Mouse (Mus musculus) thymus, postnatal 4 days (tissue): ENCODE results near the gene Map4k2.

Experiments
- DNase-seq: peaks from one replicate; pipeline ENCODE4 v3.0.0; 2021

The Map4k2 gene

GRCm38 (mm10) chr19:6318145-6318544, 22.8 kb upstream of the Map4k2 start:
- DNase-seq = no peak

GRCm38 (mm10) chr19:6321358-6321757, 19.6 kb upstream of the Map4k2 start:
- DNase-seq = no peak

DNA sequence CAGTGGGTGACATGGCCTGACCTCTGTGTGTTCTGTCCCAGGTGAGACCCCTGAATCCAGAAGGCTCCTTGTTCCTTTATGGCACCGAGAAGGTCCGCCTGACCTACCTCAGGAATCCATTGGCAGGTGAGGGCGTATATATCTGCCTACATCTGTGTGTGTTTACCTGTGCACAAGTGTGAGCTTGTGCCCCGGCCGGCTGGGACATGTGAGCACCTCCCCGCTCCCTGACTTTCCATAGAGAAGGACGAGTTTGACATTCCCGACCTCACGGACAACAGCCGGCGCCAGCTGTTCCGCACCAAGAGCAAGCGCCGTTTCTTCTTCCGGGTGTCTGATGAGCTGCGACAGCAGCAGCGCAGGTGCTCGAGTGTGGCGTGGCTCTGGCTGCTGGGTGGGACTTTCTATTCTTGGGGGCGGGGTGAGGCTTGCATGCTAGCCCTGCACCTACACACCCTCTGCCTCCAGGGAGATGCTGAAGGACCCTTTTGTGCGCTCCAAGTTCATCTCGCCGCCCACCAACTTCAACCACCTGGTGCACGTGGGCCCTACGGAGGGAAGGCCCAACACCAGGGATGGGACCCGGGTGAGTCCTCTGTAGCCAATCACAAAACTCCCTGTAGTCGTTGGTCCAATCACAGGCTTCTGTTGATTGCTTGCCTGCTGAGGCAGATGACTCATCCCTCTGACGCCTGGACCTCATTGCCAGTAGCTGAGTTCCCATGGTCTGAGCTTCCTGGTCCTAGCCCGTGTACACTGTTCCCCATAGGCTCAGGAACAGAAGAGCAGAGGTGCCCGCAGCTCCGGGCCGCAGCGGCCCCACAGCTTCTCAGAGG, 18.9 kb upstream of the Map4k2 start:
- DNase-seq = no peak

- DNase-seq = no peak
These were observed 16.2 kb upstream of the Map4k2 start for GRCm38 (mm10) chr19:6324751-6325150.

- no peak for DNase-seq
These were observed 9.8 kb upstream of the Map4k2 start for GRCm38 (mm10) chr19:6331178-6331577.

- DNase-seq = peak; percentile 74
These were observed 9.0 kb upstream of the Map4k2 start for GRCm38 (mm10) chr19:6331719-6332516.

- DNase-seq = no peak
These were observed 7.0 kb upstream of the Map4k2 start for GRCm38 (mm10) chr19:6333761-6334595.

DNA sequence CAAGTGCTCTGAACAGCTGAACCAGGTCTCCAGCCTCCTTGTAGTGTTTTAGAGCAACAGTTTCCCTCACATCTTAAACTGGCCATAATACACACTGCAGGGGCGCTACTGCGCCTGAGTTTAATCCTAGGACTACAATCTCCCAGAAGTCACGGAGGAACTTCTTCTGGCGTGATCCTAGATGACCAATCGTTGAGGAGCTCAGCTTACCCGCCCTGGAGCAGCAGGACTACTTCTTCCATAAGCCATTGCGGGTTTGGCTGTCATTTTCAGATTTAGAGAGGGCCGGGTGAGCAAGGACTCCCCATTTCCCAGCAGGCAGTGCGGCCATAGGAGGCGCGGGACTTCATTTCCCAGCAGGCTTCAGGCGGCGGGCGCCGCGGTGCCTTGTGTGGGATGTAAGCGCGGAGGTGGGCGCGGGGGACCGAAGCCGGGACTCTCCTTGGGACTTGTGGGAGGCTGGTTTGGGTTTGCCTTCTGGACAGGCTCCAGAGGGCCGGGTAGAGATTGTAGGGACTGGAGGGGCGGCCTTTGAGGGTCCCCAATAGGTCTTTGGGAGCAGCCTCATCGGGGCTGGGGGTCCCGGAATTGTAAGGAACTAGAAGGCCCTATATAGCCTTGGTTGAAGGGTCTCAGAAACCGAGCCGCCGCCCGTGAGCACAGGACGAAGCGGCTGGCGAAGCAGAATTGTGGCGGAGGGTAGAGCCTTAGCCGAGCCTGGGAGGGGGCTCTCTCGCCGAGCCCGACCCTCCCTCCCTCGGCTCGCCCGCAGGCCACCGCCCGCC, 6.1 kb upstream of the Map4k2 start, which contains the start of gene Men1:
TSS of gene Men1 (plus strand) at position 307 of the 785 bp plus-strand sequence.
- peak; percentile 93 for DNase-seq

- DNase-seq = no peak
These were observed 5.5 kb upstream of the Map4k2 start for GRCm38 (mm10) chr19:6335458-6335827.

- no peak for DNase-seq
These were observed 4.0 kb upstream of the Map4k2 start for GRCm38 (mm10) chr19:6336920-6337319.

DNA sequence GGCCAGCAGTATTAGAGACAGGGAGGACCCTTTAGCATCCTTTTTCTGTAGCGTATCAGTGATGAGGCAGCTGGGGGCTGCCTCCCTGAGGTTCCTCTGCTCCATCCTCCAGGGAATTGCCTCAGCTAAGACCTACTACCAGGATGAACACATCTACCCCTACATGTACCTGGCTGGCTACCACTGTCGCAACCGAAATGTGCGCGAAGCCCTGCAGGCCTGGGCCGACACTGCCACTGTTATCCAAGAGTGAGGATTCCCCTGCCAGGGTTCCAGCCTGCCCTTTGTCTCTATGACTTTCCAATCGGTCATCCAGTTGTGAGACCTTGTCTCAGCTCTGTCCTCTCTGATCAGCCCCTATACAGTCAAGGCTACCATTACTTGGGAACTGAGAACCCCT, 2.8 kb upstream of the Map4k2 start:
- DNase-seq = no peak

DNA sequence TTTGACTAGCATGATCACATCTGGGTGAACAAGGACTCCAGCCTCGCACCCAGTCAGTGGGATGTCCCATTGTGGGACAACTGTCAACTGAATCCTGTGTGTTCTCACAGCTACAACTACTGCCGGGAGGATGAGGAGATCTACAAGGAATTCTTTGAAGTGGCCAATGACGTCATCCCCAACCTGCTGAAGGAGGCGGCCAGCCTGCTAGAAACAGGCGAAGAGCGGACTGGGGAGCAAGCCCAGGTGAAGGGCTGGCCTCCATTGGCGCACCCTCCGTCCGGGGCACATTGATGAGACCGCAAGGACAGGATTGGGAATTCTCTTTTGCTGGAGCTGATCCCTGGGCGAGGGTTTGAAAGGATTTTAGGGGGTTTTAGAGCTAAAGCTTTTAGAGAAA, 2.2 kb upstream of the Map4k2 start:
- DNase-seq = no peak

GRCm38 (mm10) chr19:6339191-6339590, 1.7 kb upstream of the Map4k2 start:
- DNase-seq = no peak

GRCm38 (mm10) chr19:6339890-6340504, 938 bp upstream of the Map4k2 start:
- peak; percentile 84 for DNase-seq

DNA sequence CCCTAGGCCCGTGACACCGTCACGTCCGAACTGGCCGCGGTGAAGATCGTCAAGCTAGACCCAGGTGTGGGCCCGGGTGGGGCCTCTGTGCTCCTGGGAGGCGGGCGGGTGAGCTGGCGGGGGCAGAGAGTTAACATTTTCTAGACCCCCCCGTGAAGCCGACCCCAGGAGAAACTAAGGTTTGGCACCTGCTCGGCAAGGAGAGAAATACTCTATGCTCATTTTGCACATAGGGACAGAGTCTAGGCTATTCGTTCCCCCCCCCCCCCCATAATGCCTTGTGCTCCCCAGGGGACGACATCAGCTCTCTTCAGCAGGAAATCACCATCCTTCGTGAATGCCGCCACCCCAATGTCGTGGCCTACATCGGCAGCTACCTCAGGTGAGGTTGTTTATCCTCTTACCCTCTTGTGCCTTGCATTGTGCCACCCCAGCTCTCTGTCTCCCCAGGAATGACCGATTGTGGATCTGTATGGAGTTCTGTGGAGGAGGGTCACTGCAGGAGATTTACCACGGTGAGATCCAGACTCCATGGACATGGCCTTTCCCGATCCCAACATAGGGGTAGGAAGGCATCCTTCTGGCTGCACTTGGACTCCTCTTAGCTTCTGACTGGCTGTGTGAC, 630 bp downstream of the Map4k2 start:
- DNase-seq = peak; percentile 60

DNA sequence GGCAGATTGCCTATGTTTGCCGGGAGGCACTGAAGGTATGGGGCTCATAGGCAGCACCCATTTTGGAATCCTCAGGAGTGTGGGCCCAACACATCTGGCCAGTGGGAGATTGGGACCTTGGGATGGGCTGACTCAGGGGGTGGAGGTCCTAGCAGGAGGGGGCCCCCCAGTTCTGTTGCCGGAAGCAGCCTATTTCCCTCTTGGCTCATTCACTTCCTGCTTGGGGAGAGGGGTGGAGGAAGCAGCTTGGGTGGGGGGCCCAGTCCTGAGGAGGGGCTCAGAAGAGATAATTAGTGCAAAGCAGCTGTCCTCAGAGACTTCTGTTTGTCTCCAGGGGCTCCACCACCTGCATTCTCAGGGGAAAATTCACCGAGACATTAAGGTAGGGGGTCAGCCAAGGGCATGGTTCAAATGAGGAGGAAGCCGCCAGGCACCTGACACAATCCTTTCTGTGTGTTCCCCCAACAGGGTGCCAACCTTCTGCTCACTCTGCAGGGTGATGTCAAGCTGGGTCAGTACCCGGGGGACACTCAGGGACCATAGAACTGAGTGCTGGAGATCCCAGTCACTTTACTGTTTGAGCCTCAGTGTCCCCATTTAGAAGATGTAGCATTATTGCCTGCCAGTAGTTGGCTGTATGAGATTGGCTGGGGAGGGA, 1.5 kb downstream of the Map4k2 start:
- peak; percentile 65 for DNase-seq

- DNase-seq = peak; percentile 70
These were observed 2.4 kb downstream of the Map4k2 start for GRCm38 (mm10) chr19:6343066-6343925.

GRCm38 (mm10) chr19:6343996-6344395, 3.1 kb downstream of the Map4k2 start:
- no peak for DNase-seq

GRCm38 (mm10) chr19:6346023-6346422, 5.1 kb downstream of the Map4k2 start:
- DNase-seq = no peak

DNA sequence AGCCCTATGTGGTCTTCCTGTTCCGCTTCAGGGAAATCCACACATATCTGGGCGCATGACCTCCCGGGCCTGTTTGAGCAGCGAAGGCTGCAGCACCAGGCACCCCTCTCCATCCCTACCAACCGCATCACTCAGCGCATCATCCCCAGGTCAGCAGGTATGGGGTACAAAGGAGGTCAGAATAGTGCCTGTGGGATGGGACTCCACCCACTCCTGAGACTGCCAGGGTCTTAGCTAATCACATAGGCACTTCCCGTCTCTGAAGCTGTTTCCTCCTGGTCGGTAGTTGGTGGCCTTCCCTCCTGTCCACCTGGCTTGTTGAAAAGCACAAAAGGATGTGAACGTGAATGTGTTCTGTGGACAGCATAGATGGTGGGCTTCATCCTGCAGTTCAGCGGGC, 5.7 kb downstream of the Map4k2 start:
- DNase-seq = no peak
